Mouse (Mus musculus) lung, postnatal 0 days (tissue): ENCODE data around the gene Pnma5. TPM values are rescaled to one million over a fixed set of nuclear protein-coding genes. Genes with fewer than 3 reads are reported as not detected.

Experiments
- ATAC-seq: fragments of 200-750 bp; cut with Nextera tagmentation; 2 replicates; pipeline ENCODE4 v1.8.0; 2017; ENCODE audit warnings: moderate library complexity
- DNase-seq: peaks from one replicate; pipeline ENCODE4 v3.0.0-alpha.2; 2016; ENCODE audit warnings: low spot score
- H3K27ac ChIP-seq: fragments of 300-500 bp; sonication (generic); 2 replicates; pipeline ENCODE4 v1.5.1; 2014; ENCODE audit warnings: antibody characterized with exemption, mild to moderate bottlenecking, low read length, mixed read lengths
- H3K27me3 ChIP-seq: fragments of 300-500 bp; sonication (generic); replicated peaks from 2 replicates; pipeline ENCODE4 v1.6.1; 2014; ENCODE audit warnings: low read length, mixed read lengths; ENCODE audit not compliant: insufficient read depth
- H3K36me3 ChIP-seq: fragments of 300-500 bp; sonication (generic); 2 replicates; pipeline ENCODE4 v1.6.1; 2014; ENCODE audit warnings: low read length, mixed read lengths; ENCODE audit not compliant: insufficient read depth
- H3K4me1 ChIP-seq: fragments of 300-500 bp; sonication (generic); 2 replicates; pipeline ENCODE4 v1.6.1; 2014; ENCODE audit warnings: antibody characterized with exemption, low read depth, low read length, mixed read lengths; ENCODE audit not compliant: insufficient read depth
- H3K4me2 ChIP-seq: fragments of 300-500 bp; sonication (generic); replicated peaks from 2 replicates; pipeline ENCODE4 v1.6.1; 2014; ENCODE audit warnings: low read depth, mild to moderate bottlenecking, low read length, moderate library complexity, mixed read lengths
- H3K4me3 ChIP-seq: fragments of 300-500 bp; sonication (generic); 2 replicates; pipeline ENCODE4 v1.5.1; 2014; ENCODE audit warnings: low read depth, low read length
- H3K9ac ChIP-seq: fragments of 300-500 bp; sonication (generic); replicated peaks from 2 replicates; pipeline ENCODE4 v1.6.1; 2014; ENCODE audit warnings: low read depth, mild to moderate bottlenecking
- H3K9me3 ChIP-seq: fragments of 300-500 bp; sonication (generic); 2 replicates; pipeline ENCODE4 v1.6.1; 2016; ENCODE audit warnings: low read length, mixed read lengths
- CTCF ChIP-seq: IDR thresholded peaks from 2 replicates; pipeline ENCODE4 v1.5.1; 2016; ENCODE audit warnings: antibody characterized with exemption, mild to moderate bottlenecking
- EP300 ChIP-seq: IDR thresholded peaks from 2 replicates; pipeline ENCODE4 v1.6.1; 2016; ENCODE audit warnings: antibody characterized with exemption, mild to moderate bottlenecking, control low read depth
- WGBS: fragments of 180-500 bp; shearing (Covaris S2); extraction: QIAGEN DNeasy Blood & Tissue Kit; methylation state at CpG from one replicate; pipeline ENCODE4 v1.1.7; 2014; 5-methylcytosine and 5-hydroxymethylcytosine counted together
- microRNA counts: library from miRNA; unstranded; fragments of <30 nt; microRNA quantifications from one replicate; lab custom pipeline; 2015
- microRNA-seq: library from miRNA; unstranded; fragments of <30 nt; microRNA quantifications from one replicate; pipeline ENCODE4, GENCODE M21; 2016
- polyA plus RNA-seq: library from polyadenylated mRNA; unstranded; fragments of >200 nt; fragmentation: Nextera tagmentation; extraction: Ambion mirVana; gene quantifications from 2 replicates; pipeline ENCODE4 v1.2.1, GENCODE M21; 2015

Pnma5 gene
- polyA plus RNA-seq, 1 experiment from 2014 or later: 0.05 TPM

DNA sequence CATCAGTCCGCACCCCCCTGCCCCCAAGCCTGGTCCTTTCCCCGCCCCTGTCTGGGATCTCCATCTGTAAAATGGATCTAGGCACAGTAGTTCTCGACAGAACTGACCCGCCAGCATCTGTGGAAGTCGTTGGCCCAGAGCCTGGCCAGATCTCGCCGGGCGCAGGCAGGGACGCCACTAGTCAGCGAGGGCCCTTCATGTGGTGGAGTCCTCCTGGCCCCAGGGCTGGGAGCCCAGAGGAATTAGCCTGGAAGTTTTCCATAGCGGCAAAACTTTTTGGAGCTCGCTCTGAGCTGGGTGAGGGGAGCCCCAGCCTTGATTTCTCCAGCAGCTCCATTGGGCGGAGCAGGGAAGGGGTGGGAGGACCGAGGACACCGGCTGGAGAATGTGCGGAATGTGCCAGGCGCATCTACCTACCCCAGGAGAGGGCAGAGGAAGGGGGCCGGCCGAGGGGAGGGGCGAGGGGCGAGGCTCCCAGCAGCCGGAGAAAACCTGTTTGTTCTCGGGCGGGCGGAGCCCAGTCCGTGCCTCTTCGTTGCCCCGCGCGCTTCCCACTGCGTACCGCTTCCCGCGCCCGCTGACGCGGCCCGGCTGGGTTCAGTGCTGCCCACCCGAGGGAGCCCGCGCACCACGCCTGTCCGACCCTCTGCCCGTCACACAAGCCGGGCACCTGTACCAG is 49.9 kb downstream of the Pnma5 start, which contains the start of gene Zfp185:
Zfp185 (plus strand) TSS at position 499 of the 679 bp plus-strand sequence.
- no peak within 1 kb of the TSS for H3K9ac ChIP-seq
- peak within 1 kb of the TSS; percentile 34 for H3K4me3 ChIP-seq
- ATAC-seq: peak; percentile 89
- peak; percentile 67 for DNase-seq
- no peaks in the 10 kb centered on the region for H3K36me3 ChIP-seq
- 11% methylated on average over 24 of the region's 45 CpGs for WGBS
- H3K4me2 ChIP-seq: peak within 1 kb of the TSS; percentile 63
- no peaks in the 10 kb centered on the region for H3K27me3 ChIP-seq
- no peaks in the 10 kb centered on the region for H3K4me1 ChIP-seq
- no peak within 1 kb of the TSS for H3K27ac ChIP-seq
- no peaks in the 10 kb centered on the region for H3K9me3 ChIP-seq
- TF ChIP-seq CTCF (no peak; the same call in 1 of the 2 replicates), EP300 (no peak)

GRCm38 (mm10) chrX:72985607-72986006 is 51.3 kb downstream of the Pnma5 start:
- H3K27me3 ChIP-seq: no peaks in the 10 kb centered on the region
- H3K36me3 ChIP-seq: no peaks in the 10 kb centered on the region
- TF ChIP-seq EP300 (no peak), CTCF (no peak)
- no peak for DNase-seq
- no peak overlapping the region for H3K27ac ChIP-seq
- ATAC-seq: no peak
- no peak overlapping the region for H3K4me3 ChIP-seq
- no peaks in the 10 kb centered on the region for H3K9me3 ChIP-seq
- WGBS: 75% methylated on average over 2 of the region's 2 CpGs
- no peak overlapping the region for H3K9ac ChIP-seq
- no peak overlapping the region for H3K4me2 ChIP-seq
- no peaks in the 10 kb centered on the region for H3K4me1 ChIP-seq

MicroRNAs encoded within 50 kb of the gene (microRNA counts, 519-probe panel; counts per million panel counts)
- microRNA mmu-miR-2137 (lab: Ali Mortazavi, UCI): not detected

Small RNA genes lying within 50 kb of the gene (microRNA-seq; reads per million reads assigned to microRNA genes)
- 2.7 reads per million, percentile 5 among the genes with 10 or more reads in this experiment for gene Mir2137

Other genes starting within 250 kb of the Pnma5 start
- 0.11 and 0.16 TPM in 2 replicates for gene Gabrq, start 211.9 kb downstream of the Pnma5 start, polyA plus RNA-seq
- gene Cetn2, start 118.7 kb downstream of the Pnma5 start, polyA plus RNA-seq: 63.3 and 65.0 TPM in 2 replicates
- gene Nsdhl, start 118.5 kb downstream of the Pnma5 start, polyA plus RNA-seq: 16.4 and 18.2 TPM in 2 replicates
- gene Zfp185, start 49.8 kb downstream of the Pnma5 start, polyA plus RNA-seq: 5.7 and 8.2 TPM in 2 replicates
- not detected in 2 replicates for gene Pnma3, start 27.7 kb upstream of the Pnma5 start, polyA plus RNA-seq
- 0.36 and 0.69 TPM in 2 replicates for gene Xlr4a, start 45.4 kb upstream of the Pnma5 start, polyA plus RNA-seq
- gene Xlr3a, start 60.0 kb upstream of the Pnma5 start, polyA plus RNA-seq: 0.32 and 0.74 TPM in 2 replicates
- gene Gm14685, start 79.9 kb upstream of the Pnma5 start, polyA plus RNA-seq: 0.15 and 0.42 TPM in 2 replicates
- not detected in 2 replicates for gene Xlr5b, start 111.7 kb upstream of the Pnma5 start, polyA plus RNA-seq
- 0.13 TPM in 1 of 2 replicates, not detected in the other for gene DXBay18, start 112.3 kb upstream of the Pnma5 start, polyA plus RNA-seq
- gene Spin2d, start 139.9 kb upstream of the Pnma5 start, polyA plus RNA-seq: not detected in 2 replicates
- gene Xlr3b, start 155.1 kb upstream of the Pnma5 start, polyA plus RNA-seq: 1.7 and 3.7 TPM in 2 replicates
- 0.19 and 0.78 TPM in 2 replicates for gene Xlr4b, start 177.2 kb upstream of the Pnma5 start, polyA plus RNA-seq
- gene F8a, start 191.2 kb upstream of the Pnma5 start, polyA plus RNA-seq: 15.4 and 16.1 TPM in 2 replicates
- 0.50 TPM in 1 of 2 replicates, not detected in the other for gene Xlr4c, start 206.0 kb upstream of the Pnma5 start, polyA plus RNA-seq
- gene Xlr3c, start 228.3 kb upstream of the Pnma5 start, polyA plus RNA-seq: not detected in 2 replicates